Mouse (Mus musculus): Measurements from ENCODE around the gene Stk40. TPM values are rescaled to one million over a fixed set of nuclear protein-coding genes. Genes with fewer than 3 reads are reported as not detected.

The Stk40 gene
- total RNA-seq (2014; rRNA removed) (11.7 and 19.6 TPM in 2 replicates), polyA plus RNA-seq (2015; fragmentation: Nextera tagmentation; extraction: Ambion mirVana) (13.3 and 14.9 TPM in 2 replicates)

DNA sequence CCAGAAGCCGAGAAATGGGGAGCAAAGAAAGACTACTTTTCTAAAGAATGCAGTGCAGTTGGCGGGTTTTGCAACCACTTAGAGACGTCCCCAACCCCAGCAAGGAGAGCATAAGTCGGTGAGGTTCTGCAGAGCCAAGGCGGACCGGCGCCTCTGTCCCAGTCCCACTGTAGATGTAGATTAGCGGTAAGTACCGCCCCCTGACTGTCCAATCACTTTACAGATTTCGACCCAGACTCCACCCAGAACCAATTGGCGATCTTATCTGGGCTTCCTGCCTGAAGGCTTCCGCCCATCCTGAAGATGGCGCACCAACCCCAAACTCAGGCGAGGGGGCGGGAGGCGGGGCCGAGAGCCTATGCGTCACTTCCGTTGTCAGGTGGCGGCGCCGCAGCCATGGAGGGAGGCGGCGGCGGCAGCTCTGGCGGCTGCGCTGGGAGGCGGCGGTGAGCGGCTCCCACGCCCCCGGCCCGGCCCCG, at the start of gene Stk40:
Gene Stk40, plus strand, starts transcription at position 368 of the 479 bp plus-strand sequence.
- Histone ChIP-seq H3K9ac (peak within 1 kb of the TSS; percentile 80), H3K4me1 (ENCODE audit: insufficient read depth) (peaks cover 27% of the 10 kb centered on the region), H3K9me3 (ENCODE audit: low read length) (no peaks in the 10 kb centered on the region), H3K36me3 (ENCODE audit: insufficient read depth) (no peaks in the 10 kb centered on the region), H3K4me2 (ENCODE audit: low read depth) (peak within 1 kb of the TSS; percentile 85), H3K4me3 (ENCODE audit: low read depth, low read length) (peak within 1 kb of the TSS; percentile 93), H3K27ac (ENCODE audit: low read depth, low read length) (peak within 1 kb of the TSS; percentile 80), H3K27me3 (ENCODE audit: insufficient read depth, low read length) (no peaks in the 10 kb centered on the region)
- peak; percentile 81 for TF ChIP-seq CTCF (IDR thresholded peaks at IDR 0.05; ENCODE audit: low read depth)
- ATAC-seq (peak; percentile 96), DNase-seq (peak; percentile 98)
- WGBS: under 1% methylated on average over 34 of the region's 34 CpGs

DNA sequence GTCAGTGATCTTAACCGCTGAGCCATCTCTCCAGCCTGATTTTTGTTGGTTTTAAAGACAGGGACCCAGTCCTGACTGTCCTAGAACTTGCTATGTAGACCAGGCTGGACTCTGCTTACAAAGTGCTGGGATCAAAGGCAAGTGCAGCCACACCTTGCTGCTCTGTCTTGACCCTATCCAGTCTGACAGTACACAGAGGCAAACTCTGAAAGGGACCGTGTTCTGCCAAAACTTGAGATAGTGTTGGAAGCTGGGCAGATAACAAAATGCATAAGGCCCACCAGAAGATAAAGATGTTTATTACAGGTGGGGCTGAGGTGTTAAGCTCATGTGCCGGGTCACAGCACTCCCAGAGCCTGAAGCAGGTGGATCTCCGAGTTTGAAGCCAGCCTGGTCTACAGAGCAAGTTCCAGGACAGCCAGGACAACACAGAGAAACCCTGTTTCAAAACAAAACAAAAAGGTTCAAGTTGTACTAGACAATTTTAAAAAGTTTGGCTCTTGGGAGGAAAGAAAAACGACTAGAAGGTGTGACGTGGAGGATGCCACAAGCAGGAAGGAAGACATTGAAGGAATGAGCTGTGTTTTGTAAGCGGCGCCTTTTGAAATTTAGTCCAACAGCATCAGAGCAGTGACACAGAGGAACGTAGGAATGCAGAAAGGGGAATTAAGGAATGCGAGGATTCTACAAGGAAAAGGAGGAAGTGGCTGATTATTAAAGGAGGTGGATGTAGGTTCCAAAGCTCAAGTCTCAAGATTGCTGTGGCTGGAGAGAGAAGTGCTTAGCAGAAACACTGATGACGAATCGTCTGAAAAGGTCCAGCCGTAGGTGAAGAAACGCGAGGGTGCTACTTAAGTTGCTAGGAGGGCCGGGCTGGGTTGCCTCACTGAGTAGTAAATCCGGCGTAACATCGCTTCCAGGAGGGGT, 46.3 kb upstream of the Stk40 start:
- Histone ChIP-seq H3K4me1 (ENCODE audit: insufficient read depth) (peaks cover 11% of the 10 kb centered on the region; the same call in 1 of the 2 replicates), H3K4me3 (ENCODE audit: low read depth, low read length) (peak overlapping the region; percentile 59), H3K9ac (peak overlapping the region; percentile 73; the same call in 1 of the 2 replicates), H3K4me2 (ENCODE audit: low read depth) (peak overlapping the region; percentile 79), H3K9me3 (ENCODE audit: low read length) (no peaks in the 10 kb centered on the region), H3K27ac (ENCODE audit: low read depth, low read length) (no peak overlapping the region), H3K27me3 (ENCODE audit: insufficient read depth, low read length) (no peaks in the 10 kb centered on the region), H3K36me3 (ENCODE audit: insufficient read depth) (peaks cover 35% of the 10 kb centered on the region)
- no peak for DNase-seq
- 16% methylated on average over 19 of the region's 19 CpGs for WGBS
- no peak for TF ChIP-seq CTCF (IDR thresholded peaks at IDR 0.05; ENCODE audit: low read depth)
- 0 out of 2 replicates have a peak, but pooled peaks have one; percentile 0 for ATAC-seq

DNA sequence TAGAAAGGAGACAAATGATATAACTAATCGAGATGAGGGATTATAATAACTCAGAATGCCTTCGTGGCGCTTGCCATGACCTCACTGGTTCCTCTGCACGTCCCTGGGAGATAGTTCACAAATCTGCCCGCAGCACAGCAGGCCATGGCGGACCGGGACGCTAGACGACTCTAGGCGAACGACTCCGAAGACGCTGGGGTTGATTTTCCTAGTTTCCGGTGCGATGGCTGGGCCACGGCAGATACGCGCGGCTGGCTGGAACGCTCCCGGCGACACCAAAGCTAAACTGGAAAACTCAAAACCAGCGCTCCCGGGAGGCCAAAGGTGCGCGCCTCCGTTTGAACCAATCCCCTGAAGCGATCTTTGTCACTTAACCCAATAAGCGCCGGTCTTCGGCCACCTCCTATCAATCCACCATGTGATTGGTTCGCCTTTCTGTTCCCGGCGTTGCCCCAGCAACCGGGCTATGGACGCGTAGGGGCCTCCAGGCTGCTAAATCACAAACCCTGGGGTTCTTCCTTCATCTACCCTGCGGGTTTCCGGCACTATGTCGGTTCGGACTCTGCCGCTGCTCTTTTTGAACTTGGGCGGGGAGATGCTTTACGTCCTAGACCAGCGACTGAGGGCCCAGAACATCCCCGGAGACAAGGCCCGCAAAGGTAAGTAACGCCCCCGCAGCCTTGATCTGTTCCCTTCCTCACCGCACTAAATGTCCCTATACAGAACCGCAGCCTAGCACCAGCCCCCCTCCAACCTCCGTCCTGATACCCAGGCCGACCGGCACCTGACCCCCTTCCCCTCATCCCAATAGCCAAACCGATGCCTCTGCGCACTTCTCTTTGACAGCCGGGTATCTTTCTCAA, 45.4 kb upstream of the Stk40 start, which contains the start of gene Oscp1:
Gene Oscp1, plus strand, starts transcription at position 432 of the 863 bp plus-strand sequence.
- ATAC-seq: peak; percentile 100
- Histone ChIP-seq H3K27me3 (ENCODE audit: insufficient read depth, low read length) (no peaks in the 10 kb centered on the region), H3K9ac (peak within 1 kb of the TSS; percentile 73), H3K4me2 (ENCODE audit: low read depth) (peak within 1 kb of the TSS; percentile 79), H3K36me3 (ENCODE audit: insufficient read depth) (peaks cover 28% of the 10 kb centered on the region), H3K9me3 (ENCODE audit: low read length) (no peaks in the 10 kb centered on the region), H3K27ac (ENCODE audit: low read depth, low read length) (peak within 1 kb of the TSS; percentile 80), H3K4me1 (ENCODE audit: insufficient read depth) (peaks cover 11% of the 10 kb centered on the region; the same call in 1 of the 2 replicates), H3K4me3 (ENCODE audit: low read depth, low read length) (peak within 1 kb of the TSS; percentile 59)
- WGBS: under 1% methylated on average over 57 of the region's 57 CpGs
- TF ChIP-seq CTCF (IDR thresholded peaks at IDR 0.05; ENCODE audit: low read depth): no peak
- DNase-seq: peak; percentile 96

DNA sequence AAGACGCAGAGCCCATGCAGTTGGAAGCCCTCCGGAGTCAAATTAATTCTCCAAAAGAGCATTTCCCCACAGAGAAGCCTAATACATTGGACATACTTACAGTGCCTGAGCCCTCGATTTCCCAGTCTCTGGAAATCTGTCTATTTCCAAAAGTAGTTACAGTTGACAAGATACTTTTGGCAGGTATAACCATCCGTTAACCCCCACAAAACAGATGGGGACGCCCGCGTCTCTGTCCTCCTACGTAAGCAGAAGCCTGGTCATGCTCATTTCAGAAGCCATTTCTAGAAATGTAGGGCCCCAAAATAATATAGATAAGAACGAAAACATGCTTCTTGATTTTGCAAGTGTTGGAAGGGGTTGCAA, 44.8 kb upstream of the Stk40 start:
- Histone ChIP-seq H3K4me1 (ENCODE audit: insufficient read depth) (peaks cover 11% of the 10 kb centered on the region; the same call in 1 of the 2 replicates), H3K4me3 (ENCODE audit: low read depth, low read length) (peak overlapping the region; percentile 59), H3K27me3 (ENCODE audit: insufficient read depth, low read length) (no peaks in the 10 kb centered on the region), H3K36me3 (ENCODE audit: insufficient read depth) (peaks cover 23% of the 10 kb centered on the region), H3K27ac (ENCODE audit: low read depth, low read length) (peak overlapping the region; percentile 80), H3K9me3 (ENCODE audit: low read length) (no peaks in the 10 kb centered on the region), H3K4me2 (ENCODE audit: low read depth) (peak overlapping the region; percentile 79), H3K9ac (peak overlapping the region; percentile 73)
- TF ChIP-seq CTCF (IDR thresholded peaks at IDR 0.05; ENCODE audit: low read depth): no peak
- 29% methylated on average over 9 of the region's 9 CpGs for WGBS
- no peak for ATAC-seq
- no peak for DNase-seq

DNA sequence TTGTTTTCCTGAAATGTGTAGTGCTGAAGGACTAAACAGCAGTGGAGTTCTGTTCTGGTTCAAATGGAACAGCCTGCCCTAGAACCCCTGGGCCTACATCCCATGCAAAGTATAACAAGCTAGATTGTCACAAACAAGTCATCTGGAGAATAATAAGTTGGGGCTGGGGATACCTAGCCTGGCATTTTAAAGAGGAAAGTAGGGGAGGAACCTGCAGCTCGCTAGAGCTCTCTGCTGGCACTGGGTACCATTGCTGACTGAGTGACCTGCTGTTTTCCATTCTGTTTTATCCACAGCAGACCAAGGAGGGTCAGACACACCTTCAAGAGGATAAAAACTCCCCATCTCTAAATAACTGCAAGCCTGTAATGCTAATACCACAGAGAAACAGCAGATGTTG, 40.9 kb upstream of the Stk40 start:
- Histone ChIP-seq H3K27ac (ENCODE audit: low read depth, low read length) (no peak overlapping the region), H3K4me2 (ENCODE audit: low read depth) (no peak overlapping the region), H3K9ac (no peak overlapping the region), H3K4me3 (ENCODE audit: low read depth, low read length) (no peak overlapping the region), H3K9me3 (ENCODE audit: low read length) (no peaks in the 10 kb centered on the region), H3K36me3 (ENCODE audit: insufficient read depth) (no peaks in the 10 kb centered on the region), H3K27me3 (ENCODE audit: insufficient read depth, low read length) (no peaks in the 10 kb centered on the region), H3K4me1 (ENCODE audit: insufficient read depth) (peaks cover 7% of the 10 kb centered on the region; the same call in 1 of the 2 replicates)
- ATAC-seq (no peak), DNase-seq (no peak)
- WGBS: 47% methylated on average over 1 of the region's 1 CpGs
- TF ChIP-seq CTCF (IDR thresholded peaks at IDR 0.05; ENCODE audit: low read depth): no peak

DNA sequence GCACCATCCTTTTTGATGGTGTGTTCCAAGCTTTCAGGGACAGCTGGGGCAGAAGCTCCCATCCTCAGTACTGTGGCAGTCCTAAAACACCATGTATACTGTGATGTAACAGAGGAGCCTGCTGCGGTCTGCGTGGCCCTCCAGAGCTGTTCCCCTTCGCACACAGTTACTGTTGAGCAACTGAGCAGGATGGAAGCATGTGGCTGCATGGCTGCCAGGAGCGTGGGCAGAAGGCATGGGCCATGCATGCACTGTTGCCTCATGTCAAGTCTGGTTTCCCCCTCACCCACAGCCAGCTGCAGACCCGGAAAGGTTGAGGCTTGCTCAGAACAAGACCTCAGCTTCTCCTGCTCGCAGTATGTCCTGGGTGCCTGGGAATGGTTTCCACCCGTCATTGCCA, 38.5 kb upstream of the Stk40 start:
- Histone ChIP-seq H3K27ac (ENCODE audit: low read depth, low read length) (no peak overlapping the region), H3K4me2 (ENCODE audit: low read depth) (no peak overlapping the region), H3K9me3 (ENCODE audit: low read length) (no peaks in the 10 kb centered on the region), H3K36me3 (ENCODE audit: insufficient read depth) (no peaks in the 10 kb centered on the region), H3K4me3 (ENCODE audit: low read depth, low read length) (no peak overlapping the region), H3K27me3 (ENCODE audit: insufficient read depth, low read length) (no peaks in the 10 kb centered on the region), H3K9ac (no peak overlapping the region), H3K4me1 (ENCODE audit: insufficient read depth) (no peaks in the 10 kb centered on the region)
- TF ChIP-seq CTCF (IDR thresholded peaks at IDR 0.05; ENCODE audit: low read depth): no peak
- WGBS: 85% methylated on average over 7 of the region's 7 CpGs
- ATAC-seq: no peak
- no peak for DNase-seq

Measured in forebrain, postnatal 0 days (tissue).